In genomic region chr1:185939914-185940313, GRCm38 (mm10) we compare ENCODE assay signal across 18 mouse cellular contexts.
"Had no signal": no experiment of that assay in that cellular context is flagged by ENCODE, and none has a peak within 500 bp of the region (broad histone marks: within the 10 kb centered on the region; RNA-seq: fewer than 3 reads in every experiment).

No protein-coding gene starts in this region.

- H3K27ac ChIP-seq: kidney, postnatal 0 days; left cerebral cortex, adult 2 months; liver, embryonic 13.5 days; lung, embryonic 15.5 days; stomach, postnatal 0 days had no signal

- H3K9ac ChIP-seq: liver, embryonic 13.5 days; lung, embryonic 15.5 days had no signal

- DNase-seq: kidney, adult 2 months; kidney, postnatal 25 days; layer of hippocampus, postnatal 36 days; left cerebral cortex, postnatal 4 days; liver, embryonic 13.5 days; midbrain, embryonic 14.5 days; right cerebral cortex, adult 18-20 months; right cerebral cortex, postnatal 14 days; right cerebral cortex, postnatal 4 days; thymus, adult 2 months; thymus, postnatal 14 days; thymus, postnatal 4 days had no signal

- H3K9me3 ChIP-seq: liver, embryonic 13.5 days; lung, embryonic 15.5 days had no signal

- H3K27me3 ChIP-seq: liver, embryonic 13.5 days; lung, embryonic 15.5 days had no signal

- H3K36me3 ChIP-seq: liver, embryonic 13.5 days; lung, embryonic 15.5 days had no signal

- H3K4me3 ChIP-seq: left cerebral cortex, adult 2 months; liver, embryonic 13.5 days; lung, embryonic 15.5 days had no signal

- H3K4me1 ChIP-seq: liver, embryonic 13.5 days; lung, embryonic 15.5 days had no signal

- ATAC-seq: intestine, postnatal 0 days had no signal

- H3K4me2 ChIP-seq: liver, embryonic 13.5 days; lung, embryonic 15.5 days; midbrain, embryonic 11.5 days had no signal
